Mouse (Mus musculus): ENCODE data around the gene Gm28053. TPM values are rescaled to one million over a fixed set of nuclear protein-coding genes. Genes with fewer than 3 reads are reported as not detected.

Gm28053 gene
- total RNA-seq, 2 experiments from 2014 or later: not detected

DNA sequence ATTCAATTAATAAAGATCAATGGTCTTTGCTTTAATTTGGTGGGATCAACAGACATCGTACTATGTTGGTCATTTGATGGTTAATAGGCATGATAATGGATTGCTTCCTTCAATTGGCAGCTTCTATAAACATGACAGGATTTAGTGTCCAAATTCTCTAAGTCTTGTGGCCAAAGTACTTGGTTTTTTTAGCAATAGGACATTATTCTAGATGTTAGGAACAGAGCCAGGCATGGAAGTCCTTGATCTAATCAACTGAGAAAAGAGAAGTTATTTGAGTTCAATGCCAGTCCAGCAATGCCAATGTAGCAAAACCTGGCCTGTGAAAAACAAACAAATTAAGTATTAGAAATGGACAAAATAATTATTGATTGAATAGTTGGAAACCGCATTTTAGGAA lies 67.2 kb downstream of the Gm28053 start:
- intact Hi-C loops (cut with DNase I): no loop called here
- DNase-seq: no peak

DNA sequence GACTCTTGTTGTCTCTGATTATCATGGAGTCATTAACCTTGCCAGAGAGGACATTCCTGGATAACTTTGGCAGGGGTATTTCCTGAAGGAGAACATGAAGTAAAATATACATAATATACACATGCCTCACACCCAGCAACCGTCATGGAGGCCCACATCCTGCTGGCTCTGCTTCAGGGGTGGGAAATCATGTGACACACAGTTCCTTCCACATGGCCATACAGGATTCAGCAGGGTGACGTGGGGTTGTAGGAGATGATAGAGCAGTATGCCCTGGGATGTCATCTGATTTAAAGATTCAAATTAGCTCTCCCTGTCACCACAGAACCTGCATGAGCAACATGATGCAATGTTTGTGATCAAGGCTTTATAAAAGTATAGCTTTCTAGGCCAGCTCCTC lies 69.5 kb downstream of the Gm28053 start:
- intact Hi-C loops (cut with DNase I): no loop called here
- DNase-seq: no peak

DNA sequence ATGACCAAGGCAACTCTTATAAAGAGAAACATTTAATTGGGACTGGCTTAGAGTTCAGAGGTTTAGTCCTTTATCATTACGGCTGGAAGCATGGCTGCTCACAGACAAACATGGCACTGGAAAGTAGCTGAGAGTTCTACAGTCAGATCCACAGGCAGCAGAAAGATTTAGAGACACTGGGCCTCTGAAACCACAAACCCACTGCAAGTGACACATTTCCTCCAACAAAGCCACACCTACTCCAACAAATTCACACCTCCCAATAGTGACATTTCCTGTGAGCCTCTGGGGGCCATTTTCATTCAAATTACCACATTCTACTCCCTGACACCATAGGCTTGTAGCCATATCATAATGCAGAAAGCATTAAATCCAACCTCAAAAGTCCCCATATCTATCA lies 83.5 kb downstream of the Gm28053 start:
- no peak for DNase-seq
- intact Hi-C loops (cut with DNase I): no loop called here

Other genes with a start within 250 kb of the Gm28053 start
- 10 to 100 TPM; 39.4 to 51.3 TPM for gene Atp6v0e2, start 181.0 kb upstream of the Gm28053 start, total RNA-seq (2021)
- gene Lrrc61, start 163.8 kb upstream of the Gm28053 start, total RNA-seq (2021): 10 to 100 TPM; 13.9 to 17.1 TPM
- 10 to 100 TPM; 15.5 to 19.0 TPM for gene Rarres2, start 145.8 kb upstream of the Gm28053 start, total RNA-seq (2021)
- not detected for gene Gm45021, start 129.0 kb upstream of the Gm28053 start, total RNA-seq (2021)
- gene Repin1, start 124.7 kb upstream of the Gm28053 start, total RNA-seq (2021): 10 to 100 TPM; 19.4 to 29.3 TPM
- gene Gm44965, start 124.7 kb upstream of the Gm28053 start, total RNA-seq (2021): 1 to 10 TPM in 1 of 2 experiments, not detected in 1; 2.1 TPM
- 1 to 10 TPM; 5.9 to 6.4 TPM for gene Zfp775, start 116.5 kb upstream of the Gm28053 start, total RNA-seq (2021)
- under 1 TPM; 0.25 to 0.48 TPM for gene AI854703, start 91.8 kb upstream of the Gm28053 start, total RNA-seq (2021)
- 1 to 10 TPM; 1.9 to 2.8 TPM for gene Gimap8, start 71.4 kb upstream of the Gm28053 start, total RNA-seq (2021)
- 1 to 10 TPM in 1 of 2 experiments, under 1 TPM in 1; 0.94 to 2.1 TPM for gene Gimap9, start 42.5 kb upstream of the Gm28053 start, total RNA-seq (2021)
- gene Gimap4, start 34.1 kb upstream of the Gm28053 start, total RNA-seq (2021): 1 to 10 TPM; 4.1 to 6.5 TPM
- gene Gimap6, start 10.4 kb upstream of the Gm28053 start, total RNA-seq (2021): 10 to 100 TPM in 1 of 2 experiments, 1 to 10 TPM in 1; 9.0 to 13.0 TPM
- not detected for gene Gimap7, start within 50 bp of the Gm28053 start, total RNA-seq (2021)
- gene Gimap1, start 20.4 kb downstream of the Gm28053 start, total RNA-seq (2021): 1 to 10 TPM; 3.0 to 3.4 TPM
- gene Gimap5, start 27.6 kb downstream of the Gm28053 start, total RNA-seq (2021): 1 to 10 TPM; 1.7 to 2.1 TPM
- gene Gimap3, start 52.2 kb downstream of the Gm28053 start, total RNA-seq (2021): not detected
- 1 to 10 TPM; 4.2 to 4.6 TPM for gene Tmem176a, start 122.3 kb downstream of the Gm28053 start, total RNA-seq (2021)
- gene Tmem176b, start 122.9 kb downstream of the Gm28053 start, total RNA-seq (2021): 10 to 100 TPM in 1 of 2 experiments, 1 to 10 TPM in 1; 8.2 to 12.9 TPM
- gene Aoc1, start 154.3 kb downstream of the Gm28053 start, total RNA-seq (2021): not detected
- not detected for gene 1600015I10Rik, start 211.3 kb downstream of the Gm28053 start, total RNA-seq (2021)